Mouse (Mus musculus) activated CD4-positive, CD25-positive, alpha-beta regulatory T cell (primary cell): ENCODE results near the gene Tnfrsf19. TPM values are rescaled to one million over a fixed set of nuclear protein-coding genes. Genes with fewer than 3 reads are reported as not detected.

ENCODE experiments used
- polyA plus RNA-seq, 2 experiments: library from polyadenylated mRNA; unstranded; fragments of 100-300 nt; shearing (Covaris generic); gene quantifications; one replicate each; pipeline ENCODE4 v1.2.1; 2017

Tnfrsf19 gene
- polyA plus RNA-seq: under 1 TPM in 1 of 2 experiments, not detected in 1; 0.23 TPM

GRCm38 (mm10) chr14:61046091-61046681 lies at the start of gene Tnfrsf19:
Tnfrsf19 (minus strand) TSS chr14:61046490.

Other genes with a start within 250 kb of the Tnfrsf19 start
- 10 to 100 TPM; 10.4 to 12.2 TPM for gene Sacs, start 92.0 kb upstream of the Tnfrsf19 start, polyA plus RNA-seq
- under 1 TPM; 0.10 to 0.11 TPM for gene Sgcg, start 212.0 kb upstream of the Tnfrsf19 start, polyA plus RNA-seq